Mouse (Mus musculus) skeletal muscle tissue, adult 2 months (tissue): ENCODE measurements around the gene Naaladl2.
"Not testable (repeated sequence)": the region's sequence is repeated elsewhere in the genome, so short reads cannot be mapped to it uniquely, and the experiment has no call there.

ENCODE experiments used
- DNase-seq: peaks from one replicate; pipeline ENCODE4 v3.0.0-alpha.2; 2012; ENCODE audit warnings: low read depth, low spot score

The Naaladl2 gene

GRCm38 (mm10) chr3:24321489-24322405 lies 822.3 kb downstream of the Naaladl2 start:
- DNase-seq: no peak

GRCm38 (mm10) chr3:24314658-24315297 lies 829.3 kb downstream of the Naaladl2 start:
- DNase-seq: no peak

- no peak for DNase-seq
Measured at GRCm38 (mm10) chr3:24225418-24225817, 918.6 kb downstream of the Naaladl2 start.

GRCm38 (mm10) chr3:24217476-24217875 lies 926.6 kb downstream of the Naaladl2 start:
- no peak for DNase-seq

GRCm38 (mm10) chr3:24166531-24166930 lies 977.5 kb downstream of the Naaladl2 start:
- DNase-seq: no peak

- no peak for DNase-seq
Measured at GRCm38 (mm10) chr3:24163992-24164391, 980.1 kb downstream of the Naaladl2 start.

GRCm38 (mm10) chr3:24151086-24151815 lies 992.8 kb downstream of the Naaladl2 start:
- DNase-seq: not testable (repeated sequence)

GRCm38 (mm10) chr3:24142808-24143207 lies 1001.3 kb downstream of the Naaladl2 start:
- no peak for DNase-seq

- DNase-seq: no peak
Measured at GRCm38 (mm10) chr3:24138002-24138401, 1006.1 kb downstream of the Naaladl2 start.

GRCm38 (mm10) chr3:24126200-24126599 lies 1017.9 kb downstream of the Naaladl2 start:
- DNase-seq: no peak

- DNase-seq: no peak
Measured at GRCm38 (mm10) chr3:24124034-24124433, 1020.0 kb downstream of the Naaladl2 start.

GRCm38 (mm10) chr3:24118136-24118535 lies 1025.9 kb downstream of the Naaladl2 start:
- DNase-seq: no peak

GRCm38 (mm10) chr3:24114849-24115248 lies 1029.2 kb downstream of the Naaladl2 start:
- no peak for DNase-seq

GRCm38 (mm10) chr3:24113360-24113759 lies 1030.7 kb downstream of the Naaladl2 start:
- DNase-seq: no peak

GRCm38 (mm10) chr3:24106391-24106790 lies 1037.7 kb downstream of the Naaladl2 start:
- no peak for DNase-seq

GRCm38 (mm10) chr3:24079761-24080160 lies 1064.3 kb downstream of the Naaladl2 start:
- DNase-seq: no peak

- DNase-seq: no peak
Measured at GRCm38 (mm10) chr3:24071169-24071797, 1072.8 kb downstream of the Naaladl2 start.

GRCm38 (mm10) chr3:24070424-24071168 lies 1073.5 kb downstream of the Naaladl2 start:
- peak; percentile 2 for DNase-seq

- DNase-seq: no peak
Measured at GRCm38 (mm10) chr3:24048217-24048616, 1095.8 kb downstream of the Naaladl2 start.

GRCm38 (mm10) chr3:24001741-24002140 lies 1142.3 kb downstream of the Naaladl2 start:
- no peak for DNase-seq

GRCm38 (mm10) chr3:23973727-23974126 lies 1170.3 kb downstream of the Naaladl2 start:
- DNase-seq: no peak
